Mouse (Mus musculus) spleen, adult 12 weeks (tissue): ENCODE measurements around the gene Cenpf.
"Not testable (repeated sequence)": the region's sequence is repeated elsewhere in the genome, so short reads cannot be mapped to it uniquely, and the experiment has no call there.

ENCODE experiments used
- DNase-seq: peaks from one replicate; pipeline ENCODE4 v3.0.0; 2022; ENCODE audit warnings: low spot score

Gene Cenpf

GRCm38 (mm10) chr1:189694391-189694790 is 6.5 kb upstream of the Cenpf start:
- no peak for DNase-seq

- DNase-seq = not testable (repeated sequence)
Observed at GRCm38 (mm10) chr1:189692442-189692841, 4.6 kb upstream of the Cenpf start.

GRCm38 (mm10) chr1:189689050-189689833 is 1.4 kb upstream of the Cenpf start:
- DNase-seq = no peak

GRCm38 (mm10) chr1:189688388-189688750 is 483 bp upstream of the Cenpf start:
- no peak for DNase-seq

GRCm38 (mm10) chr1:189686025-189686424 is 1.9 kb downstream of the Cenpf start:
- DNase-seq = no peak

GRCm38 (mm10) chr1:189684786-189685415 is 3.0 kb downstream of the Cenpf start:
- DNase-seq = no peak

- no peak for DNase-seq
Observed at GRCm38 (mm10) chr1:189679555-189679954, 8.3 kb downstream of the Cenpf start.

- DNase-seq = no peak
Observed at GRCm38 (mm10) chr1:189675953-189676352, 11.9 kb downstream of the Cenpf start.

GRCm38 (mm10) chr1:189675421-189675820 is 12.5 kb downstream of the Cenpf start:
- no peak for DNase-seq

GRCm38 (mm10) chr1:189665966-189666365 is 21.9 kb downstream of the Cenpf start:
- no peak for DNase-seq

GRCm38 (mm10) chr1:189664873-189665144 is 23.1 kb downstream of the Cenpf start:
- no peak for DNase-seq

GRCm38 (mm10) chr1:189664061-189664872 is 23.6 kb downstream of the Cenpf start:
- DNase-seq = no peak

GRCm38 (mm10) chr1:189663437-189663836 is 24.4 kb downstream of the Cenpf start:
- DNase-seq = no peak

GRCm38 (mm10) chr1:189661856-189662255 is 26.0 kb downstream of the Cenpf start:
- no peak for DNase-seq

GRCm38 (mm10) chr1:189657406-189657805 is 30.5 kb downstream of the Cenpf start:
- no peak for DNase-seq

- DNase-seq = no peak
Observed at GRCm38 (mm10) chr1:189653746-189654145, 34.1 kb downstream of the Cenpf start.

- DNase-seq = no peak
Observed at GRCm38 (mm10) chr1:189646597-189646996, 41.3 kb downstream of the Cenpf start.

- DNase-seq = no peak
Observed at GRCm38 (mm10) chr1:189645371-189645770, 42.5 kb downstream of the Cenpf start.

GRCm38 (mm10) chr1:189644700-189645345 is 43.1 kb downstream of the Cenpf start:
- DNase-seq = no peak

- no peak for DNase-seq
Observed at GRCm38 (mm10) chr1:189639581-189639980, 48.3 kb downstream of the Cenpf start.

- DNase-seq = no peak
Observed at GRCm38 (mm10) chr1:189633791-189634190, 54.1 kb downstream of the Cenpf start.

- DNase-seq = no peak
Observed at GRCm38 (mm10) chr1:189631906-189632675, 55.8 kb downstream of the Cenpf start.
